ENCODE assay signal across 15 mouse cellular contexts in the genomic region with DNA sequence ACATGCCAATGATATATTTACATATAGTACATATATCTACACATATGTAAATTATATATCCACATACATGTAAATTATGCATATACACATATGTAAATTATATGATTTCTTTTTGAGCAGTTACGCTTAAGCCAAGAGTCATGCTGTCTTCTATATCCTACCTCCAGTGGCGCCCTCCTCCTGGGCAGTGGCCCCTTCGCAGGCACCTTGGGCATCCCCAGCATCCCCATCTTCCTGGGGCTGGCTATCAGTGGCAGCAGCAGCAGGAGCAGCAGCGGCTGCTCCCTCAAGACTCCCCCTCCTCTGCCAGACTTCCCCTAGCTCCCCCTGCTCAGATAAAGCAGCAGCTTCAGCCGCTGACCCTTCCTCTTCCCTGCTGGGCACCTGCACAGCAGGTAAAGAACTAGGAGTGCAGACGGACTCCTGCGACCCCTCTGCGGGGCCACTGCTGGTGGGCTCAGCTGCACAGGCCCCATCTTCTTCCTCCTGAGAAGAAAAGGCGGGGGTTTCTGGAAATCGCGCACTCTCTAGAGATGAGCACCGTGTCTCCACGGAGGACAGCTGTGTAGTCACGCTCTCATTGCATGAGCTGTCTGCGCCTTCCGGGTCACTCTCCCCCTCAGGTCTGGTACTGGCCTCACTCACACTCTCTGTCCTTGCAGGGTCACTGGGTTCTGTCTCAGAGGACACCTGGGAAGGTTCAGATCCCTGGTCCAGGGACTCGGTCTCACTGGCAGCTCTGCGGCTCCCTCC.
A peak's percentile ranks its signal among the peaks of the same experiment; 100 is the strongest.
DNase-seq lines count a peak whose midpoint lies in the region; ATAC-seq and TF ChIP-seq lines count a peak whose summit lies in the region.
"Had no signal": no experiment of that assay in that cellular context is flagged by ENCODE, and none has a peak within 500 bp of the region (broad histone marks: within the 10 kb centered on the region; RNA-seq: fewer than 3 reads in every experiment).

No protein-coding gene starts in this region.

- H3K4me3 ChIP-seq in kidney, embryonic 16.5 days (ENCODE audit: low read length) = no peak overlapping the region
- H3K4me3 ChIP-seq in kidney, embryonic 15.5 days (replicated peaks) = no peak overlapping the region
- no peak overlapping the region for H3K4me3 ChIP-seq in embryonic facial prominence, embryonic 13.5 days
- H3K4me3 ChIP-seq in hindbrain, embryonic 12.5 days = no peak overlapping the region
- no peak overlapping the region for H3K4me3 ChIP-seq in midbrain, embryonic 15.5 days
- H3K4me3 ChIP-seq in thymus, adult 2 months (ENCODE audit: control insufficient read depth, insufficient read depth, low read length) = no peak overlapping the region
- H3K4me3 ChIP-seq: erythroblast, embryonic 14.5 days; heart, embryonic 15.5 days had no signal

- 0 out of 2 replicates have a peak, but pooled peaks have one; percentile 39 for ATAC-seq in kidney, embryonic 16.5 days (ENCODE audit: low FRiP score, low TSS enrichment)
- ATAC-seq in kidney, embryonic 15.5 days (replicated peaks; ENCODE audit: low FRiP score) = no peak
- peak; percentile 48; the same call in 1 of the 2 replicates for ATAC-seq in embryonic facial prominence, embryonic 13.5 days (ENCODE audit: insufficient number of reproducible peaks, insufficient read depth, low FRiP score, low TSS enrichment, low read depth)
- peak; percentile 32; the same call in 1 of the 2 replicates for ATAC-seq in hindbrain, embryonic 12.5 days (ENCODE audit: low FRiP score)
- ATAC-seq in midbrain, embryonic 15.5 days (replicated peaks) = peak; percentile 53

- TF ChIP-seq POLR2A in thymus, adult 2 months (IDR thresholded peaks at IDR 0.05; ENCODE audit: control insufficient read depth, extremely low read depth, insufficient read depth, low read length, poor library complexity) = no peak

- WGBS in kidney, embryonic 16.5 days = 55% methylated on average over 18 of the region's 18 CpGs
- 55% methylated on average over 18 of the region's 18 CpGs for WGBS in kidney, embryonic 15.5 days
- WGBS in embryonic facial prominence, embryonic 13.5 days = 44% methylated on average over 18 of the region's 18 CpGs
- 35% methylated on average over 18 of the region's 18 CpGs for WGBS in hindbrain, embryonic 12.5 days
- 37% methylated on average over 18 of the region's 18 CpGs for WGBS in midbrain, embryonic 15.5 days
- WGBS in thymus, adult 2 months = 91% methylated on average over 18 of the region's 18 CpGs

- no peaks in the 10 kb centered on the region for H3K4me1 ChIP-seq in kidney, embryonic 16.5 days (ENCODE audit: insufficient read depth, low read length)
- no peaks in the 10 kb centered on the region for H3K4me1 ChIP-seq in kidney, embryonic 15.5 days
- H3K4me1 ChIP-seq in embryonic facial prominence, embryonic 13.5 days = no peaks in the 10 kb centered on the region
- H3K4me1 ChIP-seq in hindbrain, embryonic 12.5 days = 0 out of 2 replicates have a peak, but pooled peaks cover 3% of the 10 kb centered on the region
- H3K4me1 ChIP-seq in midbrain, embryonic 15.5 days = peaks cover 3% of the 10 kb centered on the region; the same call in 1 of the 2 replicates
- H3K4me1 ChIP-seq in thymus, adult 2 months (replicated peaks; ENCODE audit: control insufficient read depth, insufficient read depth, low read length) = no peaks in the 10 kb centered on the region
- H3K4me1 ChIP-seq: heart, embryonic 15.5 days had no signal

- no peaks in the 10 kb centered on the region for H3K27me3 ChIP-seq in kidney, embryonic 16.5 days (ENCODE audit: insufficient read depth, low read length)
- no peaks in the 10 kb centered on the region for H3K27me3 ChIP-seq in kidney, embryonic 15.5 days
- H3K27me3 ChIP-seq in embryonic facial prominence, embryonic 13.5 days = peaks cover 15% of the 10 kb centered on the region
- H3K27me3 ChIP-seq in hindbrain, embryonic 12.5 days = no peaks in the 10 kb centered on the region
- no peaks in the 10 kb centered on the region for H3K27me3 ChIP-seq in midbrain, embryonic 15.5 days (replicated peaks)
- H3K27me3 ChIP-seq in thymus, adult 2 months (ENCODE audit: control insufficient read depth, insufficient read depth, low read length) = no peaks in the 10 kb centered on the region
- H3K27me3 ChIP-seq: heart, embryonic 15.5 days had no signal

- H3K9ac ChIP-seq in kidney, embryonic 16.5 days (replicated peaks; ENCODE audit: low read length) = 0 out of 2 replicates have a peak overlapping the region, but pooled peaks have one; percentile 22
- no peak overlapping the region for H3K9ac ChIP-seq in kidney, embryonic 15.5 days
- no peak overlapping the region for H3K9ac ChIP-seq in embryonic facial prominence, embryonic 13.5 days
- no peak overlapping the region for H3K9ac ChIP-seq in hindbrain, embryonic 12.5 days
- no peak overlapping the region for H3K9ac ChIP-seq in midbrain, embryonic 15.5 days
- H3K9ac ChIP-seq: heart, embryonic 15.5 days; lung, embryonic 14.5 days had no signal

- no peak overlapping the region for H3K27ac ChIP-seq in kidney, embryonic 16.5 days (ENCODE audit: low read length)
- no peak overlapping the region for H3K27ac ChIP-seq in kidney, embryonic 15.5 days
- no peak overlapping the region for H3K27ac ChIP-seq in embryonic facial prominence, embryonic 13.5 days
- no peak overlapping the region for H3K27ac ChIP-seq in hindbrain, embryonic 12.5 days
- no peak overlapping the region for H3K27ac ChIP-seq in midbrain, embryonic 15.5 days
- no peak overlapping the region for H3K27ac ChIP-seq in thymus, adult 2 months (ENCODE audit: control insufficient read depth, insufficient read depth, low read length)
- H3K27ac ChIP-seq: heart, embryonic 15.5 days; stomach, postnatal 0 days had no signal

- no peak for TF ChIP-seq CTCF in thymus, adult 2 months (IDR thresholded peaks at IDR 0.05; ENCODE audit: borderline replicate concordance, control insufficient read depth, extremely low read depth, insufficient read depth, low read length, poor library complexity)

- no peaks in the 10 kb centered on the region for H3K36me3 ChIP-seq in kidney, embryonic 16.5 days (ENCODE audit: insufficient read depth, low read length)
- H3K36me3 ChIP-seq in kidney, embryonic 15.5 days = no peaks in the 10 kb centered on the region
- H3K36me3 ChIP-seq in embryonic facial prominence, embryonic 13.5 days = no peaks in the 10 kb centered on the region
- H3K36me3 ChIP-seq in hindbrain, embryonic 12.5 days = no peaks in the 10 kb centered on the region
- no peaks in the 10 kb centered on the region for H3K36me3 ChIP-seq in midbrain, embryonic 15.5 days (replicated peaks)
- H3K36me3 ChIP-seq in thymus, adult 2 months (ENCODE audit: control insufficient read depth, insufficient read depth, low read length) = no peaks in the 10 kb centered on the region
- H3K36me3 ChIP-seq: heart, embryonic 15.5 days had no signal

- no peaks in the 10 kb centered on the region for H3K9me3 ChIP-seq in kidney, embryonic 16.5 days (ENCODE audit: low read length)
- H3K9me3 ChIP-seq in kidney, embryonic 15.5 days (replicated peaks) = no peaks in the 10 kb centered on the region
- H3K9me3 ChIP-seq in embryonic facial prominence, embryonic 13.5 days = no peaks in the 10 kb centered on the region
- no peaks in the 10 kb centered on the region for H3K9me3 ChIP-seq in hindbrain, embryonic 12.5 days (replicated peaks)
- H3K9me3 ChIP-seq in midbrain, embryonic 15.5 days = no peaks in the 10 kb centered on the region
- H3K9me3 ChIP-seq: heart, embryonic 15.5 days had no signal

- no peak for DNase-seq in cerebellum, postnatal 4 days (ENCODE audit: low spot score in 2 of 2)
- DNase-seq in urinary bladder, postnatal 25 days (ENCODE audit: low spot score) = no peak
- no peak for DNase-seq in thymus, adult 2 months
- DNase-seq: adrenal gland, adult 8-10 months; cerebellum, adult 18-20 months; kidney, adult 8-10 months; lung, embryonic 14.5 days had no signal

- H3K4me2 ChIP-seq in kidney, embryonic 16.5 days (replicated peaks; ENCODE audit: low read depth, low read length) = no peak overlapping the region
- H3K4me2 ChIP-seq in kidney, embryonic 15.5 days = no peak overlapping the region
- no peak overlapping the region for H3K4me2 ChIP-seq in embryonic facial prominence, embryonic 13.5 days
- no peak overlapping the region for H3K4me2 ChIP-seq in hindbrain, embryonic 12.5 days (replicated peaks)
- no peak overlapping the region for H3K4me2 ChIP-seq in midbrain, embryonic 15.5 days
- H3K4me2 ChIP-seq: heart, embryonic 15.5 days; lung, embryonic 14.5 days had no signal
